Mouse (Mus musculus): Measurements from ENCODE around the gene Paqr6. TPM values are rescaled to one million over a fixed set of nuclear protein-coding genes. Genes with fewer than 3 reads are reported as not detected.

Paqr6 gene
- total RNA-seq, 1 experiment, result 1.6 TPM

DNA sequence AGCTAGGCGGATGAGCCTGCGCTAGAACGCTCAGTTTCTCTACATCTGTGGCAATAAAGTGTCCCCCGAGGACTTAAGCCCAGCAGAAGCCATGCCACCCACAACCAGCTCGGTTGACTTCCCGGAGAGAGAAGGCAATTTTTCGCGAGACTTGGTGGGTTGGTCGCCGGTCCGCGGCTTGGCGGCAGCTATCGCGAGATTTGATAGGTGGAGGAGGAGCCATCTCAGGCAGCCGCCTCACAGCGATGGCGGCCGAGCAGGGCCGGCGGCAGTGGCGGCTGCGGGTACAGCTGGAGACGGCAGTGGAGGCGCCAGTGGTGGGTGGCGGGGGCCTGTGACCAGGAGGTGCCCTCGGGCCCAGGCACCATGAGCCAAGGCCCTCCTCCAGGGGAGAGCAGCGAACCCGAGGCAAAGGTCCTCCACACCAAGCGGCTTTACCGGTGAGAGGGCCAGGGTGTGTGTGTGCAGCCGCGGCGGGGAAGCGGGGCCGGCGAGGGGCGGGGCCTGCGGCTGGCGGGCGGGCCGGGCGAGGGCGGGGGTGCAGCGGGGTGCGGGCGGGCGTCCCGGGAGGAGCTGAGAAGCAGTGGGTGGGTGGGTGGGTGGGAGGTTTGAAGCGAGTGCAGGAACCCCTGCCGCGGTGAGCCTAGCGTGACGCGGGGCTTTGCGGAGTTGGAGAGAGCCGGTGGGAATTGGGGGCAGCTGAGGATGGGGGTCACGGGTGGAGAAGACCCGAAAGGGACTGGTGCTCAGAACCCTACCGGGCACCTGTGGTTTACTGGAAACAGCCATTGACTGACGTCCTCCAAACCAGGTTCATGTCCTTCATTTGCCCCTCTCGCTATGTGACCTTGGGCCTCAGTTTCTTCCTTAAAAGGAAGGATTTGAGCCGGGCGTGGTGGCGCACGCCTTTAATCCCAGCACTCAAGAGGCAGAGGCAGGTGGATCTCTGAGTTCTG lies 28.0 kb upstream of the Paqr6 start, which contains the start of the genes Tmem79 and Smg5:
Gene Tmem79, minus strand, starts transcription at position 91 of the 956 bp plus-strand sequence.
Gene Smg5, plus strand, starts transcription at position 203 of the 956 bp plus-strand sequence.
- H3K9me3 ChIP-seq (ENCODE audit: control insufficient read depth, insufficient read depth, low read depth, low read length), result no peaks in the 10 kb centered on the region
- peak within 1 kb of the TSS; percentile 99 for H3K27ac ChIP-seq (ENCODE audit: insufficient read depth, low read depth, low read length, poor library complexity, severe bottlenecking)
- peak; percentile 94 for DNase-seq (ENCODE audit: low read depth, low spot score)
- peaks cover 0 to 23% of the 10 kb centered on the region in 2 experiments; a peak in 1 of 4 replicates for H3K4me1 ChIP-seq (ENCODE audit: control insufficient read depth in 2 of 2, insufficient read depth in 2 of 2, low read length in 2 of 2, poor library complexity in 1 of 2)
- peak within 1 kb of the TSS; percentile 77 to 91 for H3K4me3 ChIP-seq (ENCODE audit: insufficient read depth in 1 of 2, low read depth in 1 of 2, low read length in 2 of 2, poor library complexity in 1 of 2, severe bottlenecking in 1 of 2)
- peaks cover 6% of the 10 kb centered on the region for H3K36me3 ChIP-seq (ENCODE audit: control insufficient read depth, insufficient read depth, low read length, poor library complexity, severe bottlenecking)
- TF ChIP-seq MAFK (IDR thresholded peaks at IDR 0.05; ENCODE audit: insufficient read depth, low read depth, low read length) (peak; percentile 58; the same call in 1 of the 2 replicates), CHD2 (IDR thresholded peaks at IDR 0.05; ENCODE audit: low read depth, low read length) (peak; percentile 97), ZC3H11A (IDR thresholded peaks at IDR 0.05; ENCODE audit: borderline replicate concordance, low read depth, low read length) (no peak), ZNF384 (IDR thresholded peaks at IDR 0.05; ENCODE audit: low read depth, low read length) (no peak), HCFC1 (IDR thresholded peaks at IDR 0.05; ENCODE audit: borderline replicate concordance, insufficient read depth, low read length) (peak; percentile 67; the same call in 1 of the 2 replicates)
- H3K9ac ChIP-seq (ENCODE audit: insufficient read depth, low read depth, low read length, poor library complexity, severe bottlenecking), result peak within 1 kb of the TSS; percentile 98
- in situ Hi-C loops (cut with MboI; ENCODE audit: low sequenced_read_pairs in 2 of 2, unreplicated experiment in 2 of 2), result loop anchor here in 1 of 2 experiments (5.0 kb wide), 1 partner anchor 39 kb away; the partner anchor contains the start of genes Cct3 and Tsacc

DNA sequence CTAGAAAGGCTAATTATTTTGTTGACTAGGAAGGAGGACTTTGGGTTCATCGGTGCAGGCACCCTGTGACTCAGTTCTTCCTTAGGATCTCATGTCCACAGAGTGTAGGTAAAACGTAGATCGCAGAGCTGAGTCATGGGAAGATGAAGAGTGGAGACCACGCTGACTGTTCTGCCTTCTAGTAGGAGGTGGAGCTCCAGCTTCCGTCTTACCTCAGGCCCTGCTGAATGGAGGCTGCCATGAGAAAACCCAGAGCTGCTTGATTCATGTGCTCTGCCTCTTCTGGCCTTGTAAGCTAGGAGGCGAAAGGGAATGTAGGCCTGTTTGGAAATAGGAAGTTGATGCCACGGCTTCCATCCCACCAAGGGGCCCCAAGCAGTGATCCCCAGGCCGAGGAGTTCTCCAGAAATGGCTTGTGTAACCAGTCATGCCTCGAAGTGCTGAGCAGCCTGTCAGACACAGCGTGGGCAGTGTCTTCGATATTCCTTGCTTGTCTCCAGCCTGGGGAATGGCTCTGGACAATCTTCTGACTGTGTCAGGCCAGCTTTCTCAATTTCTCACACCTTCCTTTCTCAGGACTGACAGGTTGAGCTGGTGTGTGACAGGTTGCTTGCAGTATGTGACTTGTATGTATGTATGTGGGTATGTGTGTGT lies 26.9 kb upstream of the Paqr6 start:
- DNase-seq (ENCODE audit: low read depth, low spot score), result no peak
- Histone ChIP-seq H3K9ac (ENCODE audit: insufficient read depth, low read depth, low read length, poor library complexity, severe bottlenecking) (peak overlapping the region; percentile 65), H3K4me3 (ENCODE audit: insufficient read depth in 1 of 2, low read depth in 1 of 2, low read length in 2 of 2, poor library complexity in 1 of 2, severe bottlenecking in 1 of 2) (peak overlapping the region; percentile 66 to 91), H3K27ac (ENCODE audit: insufficient read depth, low read depth, low read length, poor library complexity, severe bottlenecking) (peak overlapping the region; percentile 99; the same call in 1 of the 2 replicates), H3K9me3 (ENCODE audit: control insufficient read depth, insufficient read depth, low read depth, low read length) (no peaks in the 10 kb centered on the region), H3K36me3 (ENCODE audit: control insufficient read depth, insufficient read depth, low read length, poor library complexity, severe bottlenecking) (peaks cover 15% of the 10 kb centered on the region), H3K4me1 (ENCODE audit: control insufficient read depth in 2 of 2, insufficient read depth in 2 of 2, low read length in 2 of 2, poor library complexity in 1 of 2) (peaks cover 0 to 18% of the 10 kb centered on the region in 2 experiments; a peak in 1 of 4 replicates)
- in situ Hi-C loops (cut with MboI; ENCODE audit: low sequenced_read_pairs in 2 of 2, unreplicated experiment in 2 of 2), result loop anchor here in 1 of 2 experiments (5.0 kb wide), 1 partner anchor 40 kb away; the partner anchor contains the start of genes Cct3 and Tsacc
- TF ChIP-seq MAFK (IDR thresholded peaks at IDR 0.05; ENCODE audit: insufficient read depth, low read depth, low read length) (peak; percentile 48; the same call in 1 of the 2 replicates), HCFC1 (IDR thresholded peaks at IDR 0.05; ENCODE audit: borderline replicate concordance, insufficient read depth, low read length) (no peak)

DNA sequence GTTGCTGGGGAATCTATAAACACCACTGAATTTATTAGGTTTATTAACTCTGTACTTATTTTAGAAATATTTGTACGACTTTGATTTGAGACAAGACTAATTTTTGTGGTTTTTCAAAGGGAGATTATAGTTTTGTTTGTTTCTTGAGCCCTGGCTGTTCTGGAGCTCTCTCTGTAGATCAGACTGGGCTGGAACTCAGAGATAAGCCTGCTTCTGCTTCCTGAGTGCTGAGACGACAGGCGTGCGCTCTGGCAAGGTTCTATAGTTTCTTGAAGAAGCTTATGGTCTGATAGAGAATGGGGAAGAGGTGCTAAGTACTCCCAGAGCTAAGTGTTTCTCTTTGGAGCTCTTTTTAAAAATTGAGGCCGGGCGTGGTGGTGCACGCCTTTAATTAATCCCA lies 26.1 kb upstream of the Paqr6 start:
- no peak for DNase-seq (ENCODE audit: low read depth, low spot score)
- peaks cover 23% of the 10 kb centered on the region for H3K36me3 ChIP-seq (ENCODE audit: control insufficient read depth, insufficient read depth, low read length, poor library complexity, severe bottlenecking)
- H3K4me3 ChIP-seq (ENCODE audit: insufficient read depth in 1 of 2, low read depth in 1 of 2, low read length in 2 of 2, poor library complexity in 1 of 2, severe bottlenecking in 1 of 2), result no peak overlapping the region
- in situ Hi-C loops (cut with MboI; ENCODE audit: low sequenced_read_pairs in 2 of 2, unreplicated experiment in 2 of 2), result loop anchor here in 1 of 2 experiments (5.0 kb wide), 1 partner anchor 41 kb away; the partner anchor contains the start of genes Cct3 and Tsacc
- TF ChIP-seq MAFK (IDR thresholded peaks at IDR 0.05; ENCODE audit: insufficient read depth, low read depth, low read length) (no peak), HCFC1 (IDR thresholded peaks at IDR 0.05; ENCODE audit: borderline replicate concordance, insufficient read depth, low read length) (no peak), ZNF384 (IDR thresholded peaks at IDR 0.05; ENCODE audit: low read depth, low read length) (no peak), ZC3H11A (IDR thresholded peaks at IDR 0.05; ENCODE audit: borderline replicate concordance, low read depth, low read length) (no peak), CHD2 (IDR thresholded peaks at IDR 0.05; ENCODE audit: low read depth, low read length) (no peak)
- no peak overlapping the region for H3K9ac ChIP-seq (ENCODE audit: insufficient read depth, low read depth, low read length, poor library complexity, severe bottlenecking)
- no peak overlapping the region for H3K27ac ChIP-seq (ENCODE audit: insufficient read depth, low read depth, low read length, poor library complexity, severe bottlenecking)
- no peaks in the 10 kb centered on the region for H3K9me3 ChIP-seq (ENCODE audit: control insufficient read depth, insufficient read depth, low read depth, low read length)
- H3K4me1 ChIP-seq (ENCODE audit: control insufficient read depth in 2 of 2, insufficient read depth in 2 of 2, low read length in 2 of 2, poor library complexity in 1 of 2), result peaks cover 0 to 14% of the 10 kb centered on the region in 2 experiments; a peak in 1 of 4 replicates

DNA sequence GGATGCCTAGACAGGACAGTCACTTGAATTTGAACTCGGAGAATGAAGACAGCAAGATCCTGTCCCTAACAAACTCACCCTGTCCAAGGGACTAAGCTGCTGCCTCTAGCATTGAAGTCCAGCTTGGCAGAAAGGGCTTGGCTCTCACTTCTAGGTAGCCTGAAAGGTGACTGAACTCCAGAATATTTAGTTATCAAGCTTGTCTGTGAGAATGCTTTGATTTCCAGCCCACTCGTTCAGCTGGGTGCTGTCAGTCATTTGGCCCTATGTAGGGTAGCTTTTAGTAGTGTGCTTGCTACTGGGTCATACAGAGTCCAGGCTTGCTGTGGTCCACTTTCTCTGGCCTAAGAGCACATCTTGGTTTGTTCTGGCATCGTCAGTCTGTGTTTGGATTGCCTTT lies 25.4 kb upstream of the Paqr6 start:
- Histone ChIP-seq H3K9me3 (ENCODE audit: control insufficient read depth, insufficient read depth, low read depth, low read length) (no peaks in the 10 kb centered on the region), H3K27ac (ENCODE audit: insufficient read depth, low read depth, low read length, poor library complexity, severe bottlenecking) (no peak overlapping the region), H3K36me3 (ENCODE audit: control insufficient read depth, insufficient read depth, low read length, poor library complexity, severe bottlenecking) (peaks cover 30% of the 10 kb centered on the region), H3K4me1 (ENCODE audit: control insufficient read depth in 2 of 2, insufficient read depth in 2 of 2, low read length in 2 of 2, poor library complexity in 1 of 2) (peaks cover 0 to 12% of the 10 kb centered on the region in 2 experiments; a peak in 1 of 4 replicates), H3K9ac (ENCODE audit: insufficient read depth, low read depth, low read length, poor library complexity, severe bottlenecking) (no peak overlapping the region), H3K4me3 (ENCODE audit: insufficient read depth in 1 of 2, low read depth in 1 of 2, low read length in 2 of 2, poor library complexity in 1 of 2, severe bottlenecking in 1 of 2) (no peak overlapping the region)
- in situ Hi-C loops (cut with MboI; ENCODE audit: low sequenced_read_pairs in 2 of 2, unreplicated experiment in 2 of 2), result loop anchor here in 1 of 2 experiments (5.0 kb wide), 1 partner anchor 42 kb away; the partner anchor contains the start of genes Cct3 and Tsacc
- no peak for DNase-seq (ENCODE audit: low read depth, low spot score)
- TF ChIP-seq MAFK (IDR thresholded peaks at IDR 0.05; ENCODE audit: insufficient read depth, low read depth, low read length) (no peak), CHD2 (IDR thresholded peaks at IDR 0.05; ENCODE audit: low read depth, low read length) (no peak), ZC3H11A (IDR thresholded peaks at IDR 0.05; ENCODE audit: borderline replicate concordance, low read depth, low read length) (no peak), HCFC1 (IDR thresholded peaks at IDR 0.05; ENCODE audit: borderline replicate concordance, insufficient read depth, low read length) (no peak), ZNF384 (IDR thresholded peaks at IDR 0.05; ENCODE audit: low read depth, low read length) (no peak)

All from ES-E14 (cell line).